Mouse (Mus musculus): ENCODE measurements at regions not wholly inside any gene's neighbourhood (a gene's known extent, or its start where the extent isn't known, plus 50 kb on each side); places are given as distances from the start of the nearest gene placed in this dataset.
"Not testable (repeated sequence)": the region's sequence is repeated elsewhere in the genome, so short reads cannot be mapped to it uniquely, and the experiment has no call there.

- WGBS, result 97% methylated on average over 3 of the region's 3 CpGs
- no peak for DNase-seq (ENCODE audit: low read depth, low spot score)
Observed at GRCm38 (mm10) chr1:157048996-157049395, 59.5 kb downstream of the Tex35 start.

GRCm38 (mm10) chr1:157048201-157048923 lies 60.1 kb downstream of the Tex35 start:
- no peak for DNase-seq (ENCODE audit: low read depth, low spot score)
- WGBS, result 60% methylated on average over 11 of the region's 11 CpGs

DNA sequence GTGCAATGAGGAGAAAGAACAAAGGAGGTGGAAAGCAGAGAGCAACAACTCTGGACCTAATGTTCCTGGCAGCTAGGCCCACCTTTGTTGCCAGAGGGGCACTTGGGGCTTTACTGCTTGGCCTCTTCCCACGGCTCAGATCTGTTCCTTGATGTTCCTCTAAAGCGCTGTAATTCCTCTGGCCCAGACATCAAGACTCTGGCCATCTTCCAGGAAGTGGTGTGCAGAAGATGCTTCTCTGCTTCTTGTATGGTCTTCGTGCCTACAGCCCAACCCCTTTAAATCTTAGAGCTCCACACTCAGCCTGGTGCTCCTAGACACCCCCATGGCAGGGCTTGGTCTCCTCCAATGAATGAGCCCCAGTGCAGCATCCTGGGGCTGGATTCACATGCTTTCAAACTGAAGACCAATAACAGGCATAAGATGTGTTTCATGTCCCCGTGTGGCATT lies 60.7 kb downstream of the Tex35 start:
- DNase-seq (ENCODE audit: low read depth, low spot score), result no peak
- whole genome bisulfite sequencing, result 61% methylated on average over 4 of the region's 4 CpGs

GRCm38 (mm10) chr1:157046760-157047182 lies 61.7 kb downstream of the Tex35 start:
- 61% methylated on average over 4 of the region's 4 CpGs for WGBS

GRCm38 (mm10) chr1:157039836-157040196 lies 68.7 kb downstream of the Tex35 start:
- DNase-seq (ENCODE audit: low read depth, low spot score), result no peak
- WGBS, result 19% methylated on average over 4 of the region's 4 CpGs

More at GRCm38 (mm10) chr1:157046760-157047182, 61.7 kb downstream of the Tex35 start:
- no peak for DNase-seq (ENCODE audit: low read depth, low spot score)

DNA sequence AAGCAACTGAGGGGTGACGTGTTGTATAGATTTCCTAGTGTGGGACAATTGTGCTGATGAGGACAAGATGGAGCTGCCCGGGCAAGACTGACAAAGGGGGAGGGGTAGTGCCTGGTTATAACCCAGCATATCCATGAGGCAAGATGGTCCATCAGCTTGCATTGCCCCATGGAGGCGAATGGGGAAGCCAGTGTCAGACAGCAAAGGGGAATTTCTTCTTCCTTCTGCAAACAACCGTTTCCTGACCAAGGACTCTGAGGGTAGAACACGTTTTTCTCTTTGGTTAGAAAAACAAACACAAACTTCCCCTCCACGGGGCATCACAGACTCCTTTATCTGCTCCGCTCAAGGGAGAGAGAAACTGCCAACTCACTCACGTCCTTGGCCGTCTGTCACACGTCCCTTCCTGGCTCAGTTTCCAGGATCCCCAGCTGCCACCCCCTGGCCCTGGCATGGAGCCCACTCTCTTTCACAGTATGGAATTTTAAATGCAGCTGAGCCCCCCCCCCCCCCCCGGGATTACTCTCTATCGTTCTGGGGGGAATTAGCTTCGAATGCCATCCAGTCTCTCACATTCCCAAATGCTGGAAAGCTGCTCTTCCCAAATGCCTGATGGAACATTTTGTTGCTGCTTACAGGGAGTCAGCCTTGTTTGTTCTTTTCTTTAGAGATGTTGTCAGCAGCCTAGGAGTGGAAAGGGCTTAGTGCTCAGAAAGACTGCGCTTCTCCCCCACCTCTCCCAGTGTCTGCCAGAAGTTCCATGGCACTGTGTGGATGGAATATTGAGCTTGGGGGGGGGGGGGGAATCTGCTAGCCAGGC lies 69.3 kb downstream of the Tex35 start:
- WGBS, result 9% methylated on average over 14 of the region's 14 CpGs
- DNase-seq (ENCODE audit: low read depth, low spot score), result no peak

DNA sequence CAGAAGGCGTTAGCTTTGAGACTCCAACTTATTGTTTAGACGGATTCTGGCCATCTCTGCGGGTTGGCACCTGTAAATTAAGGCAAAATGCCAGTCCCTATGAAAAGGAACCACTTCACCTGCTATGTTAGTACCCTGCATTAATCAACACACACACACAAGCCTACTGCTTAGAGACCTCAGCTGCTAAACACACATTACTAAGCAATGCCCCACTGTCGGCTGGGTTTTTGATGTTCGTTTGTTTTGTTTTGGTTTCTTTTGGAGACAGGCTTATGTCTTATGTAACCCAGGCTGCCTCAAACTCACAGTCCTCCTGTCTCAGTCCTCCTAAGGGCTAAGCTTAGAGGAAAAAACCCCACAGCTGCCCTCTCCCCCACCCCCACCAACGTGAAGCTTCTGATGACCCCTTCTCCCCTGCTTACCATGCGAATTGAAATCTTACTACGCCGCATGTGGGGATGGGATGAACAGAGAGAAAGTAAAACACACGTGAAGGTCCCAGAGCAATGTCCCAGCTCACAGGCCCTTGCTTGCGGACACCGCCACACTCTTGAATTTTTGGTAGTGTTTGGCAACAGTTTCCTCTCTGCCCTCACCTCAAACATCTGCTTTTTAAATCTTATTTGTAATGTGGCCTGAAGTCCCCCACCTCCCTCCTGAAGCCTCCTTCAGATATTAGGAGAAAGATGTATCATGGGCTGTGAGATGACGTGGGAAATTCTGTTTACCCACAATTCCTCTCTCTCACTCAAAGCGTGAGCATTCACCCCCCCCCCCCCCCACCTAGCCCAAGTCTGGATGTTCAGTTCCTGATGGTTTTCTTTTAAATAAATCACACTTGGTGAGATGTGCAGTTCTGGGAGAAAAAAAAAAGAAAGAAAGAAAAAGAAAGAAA lies 70.1 kb downstream of the Tex35 start:
- DNase-seq (ENCODE audit: low read depth, low spot score), result no peak
- 58% methylated on average over 14 of the region's 14 CpGs for WGBS

- WGBS, result 87% methylated on average over 10 of the region's 10 CpGs
- no peak for DNase-seq (ENCODE audit: low read depth, low spot score)
Observed at GRCm38 (mm10) chr1:157037246-157037991, 71.1 kb downstream of the Tex35 start.

GRCm38 (mm10) chr1:157036779-157037178 lies 71.7 kb downstream of the Tex35 start:
- no peak for DNase-seq (ENCODE audit: low read depth, low spot score)
- 73% methylated on average over 4 of the region's 4 CpGs for WGBS

GRCm38 (mm10) chr1:157035221-157035620 lies 73.3 kb downstream of the Tex35 start:
- WGBS, result 96% methylated on average over 8 of the region's 8 CpGs
- not testable (repeated sequence) for DNase-seq (ENCODE audit: low read depth, low spot score)

DNA sequence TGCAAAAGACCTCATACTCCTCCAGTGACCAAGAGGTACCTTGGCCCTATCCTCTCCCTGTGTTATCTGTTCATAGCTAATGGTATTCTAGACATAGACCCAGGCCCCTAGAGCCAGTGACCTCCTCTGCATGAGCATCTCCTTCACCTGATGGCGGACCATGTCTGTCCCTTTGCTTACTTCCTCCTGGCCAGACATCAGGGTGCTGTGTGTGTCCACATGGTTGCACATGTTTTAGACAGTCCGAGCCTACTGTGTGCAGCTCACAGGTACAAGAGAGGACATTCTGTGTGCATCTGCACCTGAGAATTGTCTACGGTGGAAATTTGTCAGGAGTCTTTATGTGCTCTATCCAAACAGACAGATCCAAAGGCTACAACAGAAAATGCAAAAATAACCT lies 79.8 kb downstream of the Tex35 start:
- DNase-seq (ENCODE audit: low read depth, low spot score), result no peak
- 90% methylated on average over 3 of the region's 3 CpGs for WGBS

DNA sequence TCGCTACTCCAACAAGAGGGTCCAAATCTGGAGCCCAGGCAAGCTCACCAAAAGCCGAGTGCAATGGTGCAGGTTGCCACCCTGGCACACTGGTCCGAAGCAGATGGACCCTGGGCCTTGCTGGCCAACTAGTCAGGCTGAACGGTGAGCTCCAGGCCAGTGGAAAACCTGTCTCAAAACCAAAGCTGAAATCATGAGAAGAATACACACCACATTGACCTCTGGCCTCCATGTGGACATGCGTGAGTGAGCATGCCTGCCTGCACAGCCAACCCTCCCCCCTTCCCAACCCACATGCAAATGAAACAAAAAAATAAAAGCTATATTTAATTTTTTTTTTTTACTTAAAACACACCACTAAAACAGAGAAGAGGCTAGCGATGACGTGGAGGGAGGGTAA lies 80.8 kb downstream of the Tex35 start:
- 88% methylated on average over 7 of the region's 7 CpGs for WGBS
- DNase-seq (ENCODE audit: low read depth, low spot score), result no peak

- WGBS, result 72% methylated on average over 6 of the region's 6 CpGs
- DNase-seq (ENCODE audit: low read depth, low spot score), result no peak
Observed at GRCm38 (mm10) chr1:157023462-157023861, 84.0 kb upstream of the Ralgps2 start.

DNA sequence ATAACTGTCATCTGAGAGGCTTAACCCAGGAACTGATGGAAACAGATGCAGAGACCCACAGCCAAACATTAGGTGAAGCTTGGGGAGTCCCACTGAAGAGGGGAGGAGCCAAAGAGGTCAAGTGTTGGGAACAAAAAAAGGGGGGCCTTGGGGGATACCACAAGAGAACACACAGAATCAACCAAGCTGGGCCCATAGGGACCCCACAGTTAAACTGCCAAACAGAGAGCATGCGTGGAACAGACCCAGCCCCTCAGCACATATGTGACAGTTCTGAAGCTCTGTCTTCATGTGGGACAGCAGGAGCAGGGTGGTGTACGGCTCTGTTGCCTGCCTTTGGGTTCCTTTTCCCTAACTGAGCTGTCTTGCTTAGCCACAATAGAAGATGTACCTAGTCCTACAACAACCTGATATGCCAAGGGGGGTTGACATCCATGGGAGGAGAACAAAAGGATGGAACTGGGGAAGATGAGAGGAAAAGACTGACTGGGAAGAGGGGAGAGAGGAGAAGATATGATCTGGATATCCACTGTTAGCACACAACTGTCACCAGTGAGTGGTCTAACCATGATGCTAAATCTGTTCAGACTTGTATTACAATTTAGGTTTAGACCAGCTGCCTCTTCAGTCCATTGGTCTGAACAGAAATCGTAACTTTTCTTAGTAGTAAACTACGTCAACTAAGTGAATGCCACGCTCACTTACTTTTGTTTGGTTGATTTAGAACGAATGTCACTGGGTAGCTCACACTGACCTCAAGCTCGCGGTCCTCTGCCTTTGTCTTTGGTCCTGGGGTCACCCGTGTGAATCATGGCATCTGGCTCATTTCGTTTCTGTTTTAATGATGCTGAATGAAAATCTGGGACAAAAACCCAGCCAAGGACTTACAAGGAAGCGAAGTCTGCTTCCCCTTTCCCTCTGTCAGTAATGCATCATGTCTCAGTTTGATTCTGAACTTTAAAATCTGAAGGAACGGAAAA lies 83.3 kb upstream of the Ralgps2 start:
- DNase-seq (ENCODE audit: low read depth, low spot score), result no peak
- 77% methylated on average over 12 of the region's 12 CpGs for WGBS

DNA sequence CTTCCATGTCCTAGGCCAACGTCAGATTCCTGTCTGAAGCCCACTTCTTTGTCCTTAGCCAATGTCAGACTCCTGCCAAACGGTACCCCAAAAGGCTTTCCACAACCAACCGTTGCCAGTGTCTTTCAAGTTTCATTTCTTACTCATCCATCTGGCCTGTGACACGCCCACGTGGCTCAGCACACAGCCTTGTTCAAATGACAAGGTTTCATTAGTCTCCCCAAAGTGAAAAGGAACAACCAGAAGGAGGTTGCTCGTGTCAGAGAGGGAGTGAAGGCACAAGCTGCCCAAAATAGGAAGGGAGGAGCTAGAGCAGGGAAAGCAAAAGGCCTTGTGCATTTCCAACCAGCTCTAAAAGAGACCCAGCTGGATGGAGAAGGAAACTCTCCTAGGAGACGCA lies 80.5 kb upstream of the Ralgps2 start:
- 39% methylated on average over 7 of the region's 7 CpGs for WGBS
- DNase-seq (ENCODE audit: low read depth, low spot score), result no peak

- WGBS, result 98% methylated on average over 2 of the region's 2 CpGs
- no peak for DNase-seq (ENCODE audit: low read depth, low spot score)
Observed at GRCm38 (mm10) chr1:157018726-157019125, 79.3 kb upstream of the Ralgps2 start.

- WGBS, result 77% methylated on average over 13 of the region's 13 CpGs
- no peak for DNase-seq (ENCODE audit: low read depth, low spot score)
Observed at GRCm38 (mm10) chr1:157017198-157017994, 78.0 kb upstream of the Ralgps2 start.
